Comparison of ENCODE assay signal across 17 mouse cellular contexts in the genomic region with DNA sequence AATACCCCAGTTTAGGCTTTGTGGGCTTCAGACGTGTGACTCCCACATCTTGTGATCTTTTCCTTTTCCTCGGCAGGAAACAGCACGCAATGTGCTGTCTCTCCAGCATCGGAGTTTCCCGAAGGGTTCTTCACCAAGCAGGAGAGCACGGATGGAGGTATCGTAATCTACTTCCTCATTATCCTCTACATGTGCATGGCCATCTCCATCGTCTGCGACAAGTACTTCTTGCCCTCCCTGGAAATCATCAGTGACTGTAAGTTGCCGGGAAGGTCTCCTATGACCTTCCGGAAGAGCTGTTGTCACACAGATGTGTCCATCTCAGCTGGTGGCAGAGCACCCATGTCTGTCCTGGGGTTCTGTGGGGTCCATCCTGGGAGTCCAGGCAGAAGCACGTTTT.
"Had no signal": no experiment of that assay in that cellular context is flagged by ENCODE, and none has a peak within 500 bp of the region (broad histone marks: within the 10 kb centered on the region; RNA-seq: fewer than 3 reads in every experiment).

No protein-coding gene starts in this region.

- H3K27me3 ChIP-seq: lung, embryonic 15.5 days; midbrain, embryonic 12.5 days; neural tube, embryonic 13.5 days; neural tube, embryonic 15.5 days had no signal

- H3K9ac ChIP-seq: liver, embryonic 14.5 days; lung, embryonic 15.5 days; midbrain, embryonic 12.5 days; neural tube, embryonic 13.5 days; neural tube, embryonic 15.5 days had no signal

- DNase-seq: lung, adult 2 months; lung, postnatal 14 days; lung, postnatal 36 days; midbrain, embryonic 14.5 days; retina, postnatal 1 day; right cerebral cortex, postnatal 14 days; thymus, adult 18-20 months; thymus, postnatal 14 days; thymus, postnatal 36 days had no signal

- H3K4me1 ChIP-seq: midbrain, embryonic 12.5 days; neural tube, embryonic 13.5 days; neural tube, embryonic 15.5 days had no signal

- H3K27ac ChIP-seq: liver, embryonic 14.5 days; lung, embryonic 15.5 days; macrophage; midbrain, embryonic 10.5 days; midbrain, embryonic 12.5 days; neural tube, embryonic 13.5 days; neural tube, embryonic 15.5 days had no signal

- H3K36me3 ChIP-seq: lung, embryonic 15.5 days; midbrain, embryonic 10.5 days; midbrain, embryonic 12.5 days; neural tube, embryonic 13.5 days; neural tube, embryonic 15.5 days had no signal

- H3K9me3 ChIP-seq: lung, embryonic 15.5 days; midbrain, embryonic 10.5 days; midbrain, embryonic 12.5 days; neural tube, embryonic 13.5 days; neural tube, embryonic 15.5 days had no signal

- H3K4me2 ChIP-seq: lung, embryonic 15.5 days; midbrain, embryonic 12.5 days; neural tube, embryonic 13.5 days; neural tube, embryonic 15.5 days had no signal

- H3K4me3 ChIP-seq: lung, embryonic 15.5 days; midbrain, embryonic 10.5 days; midbrain, embryonic 12.5 days; myocyte; neural tube, embryonic 13.5 days; neural tube, embryonic 15.5 days had no signal
